Mouse (Mus musculus): Measurements from ENCODE around the gene Dr1.
"Not testable (repeated sequence)": the region's sequence is repeated elsewhere in the genome, so short reads cannot be mapped to it uniquely, and the experiment has no call there.

Gene Dr1

DNA sequence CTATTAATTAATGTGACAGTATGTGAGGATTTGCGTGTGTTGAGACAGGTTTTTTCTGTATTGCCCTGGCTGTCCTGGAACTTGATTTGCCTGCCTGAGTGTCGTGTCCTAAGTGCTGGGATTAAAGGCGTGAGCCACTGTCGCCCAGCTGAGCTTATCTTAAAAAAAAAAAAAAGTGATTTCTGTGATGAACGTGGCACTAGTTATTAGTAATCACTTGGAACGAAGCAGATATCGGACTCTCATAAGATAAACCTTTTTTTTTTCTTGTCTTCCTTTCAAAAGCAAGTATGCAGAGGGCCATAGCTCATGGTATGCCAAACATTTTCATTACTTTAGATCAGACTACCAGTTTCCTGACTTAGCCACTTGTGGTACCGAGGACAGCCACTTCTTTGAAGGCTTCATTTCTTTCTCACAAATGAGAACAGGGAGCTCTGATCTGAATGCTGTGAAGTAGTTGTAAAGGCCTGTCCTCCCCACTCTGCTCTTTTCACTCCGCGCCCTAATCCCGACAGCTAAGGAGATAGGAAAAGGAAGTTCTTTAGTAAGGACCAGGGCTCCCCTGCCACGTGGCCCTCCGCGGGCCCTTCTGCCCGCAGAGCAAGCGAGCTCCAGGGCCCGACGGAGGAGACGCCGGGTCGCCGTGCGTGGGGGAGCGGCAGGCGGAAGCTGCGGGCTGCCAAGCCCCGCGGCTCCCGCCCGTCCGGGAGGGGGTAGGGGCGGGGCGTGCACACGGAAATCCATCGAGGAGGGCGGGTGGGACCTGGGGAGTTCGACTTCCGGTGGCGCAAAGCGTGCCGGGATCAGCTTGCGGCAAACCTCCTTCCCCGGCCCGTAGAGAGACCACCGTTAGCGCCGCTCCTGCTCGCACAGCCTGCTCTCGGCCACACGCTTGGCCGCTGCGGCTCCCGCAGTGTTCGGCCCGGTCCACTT lies at the start of gene Dr1:
Gene Dr1 (plus strand): TSS at position 771 of the 936 bp plus-strand sequence.
- peak; percentile 81 to 82 for DNase-seq (ENCODE audit: low spot score in 2 of 2)

DNA sequence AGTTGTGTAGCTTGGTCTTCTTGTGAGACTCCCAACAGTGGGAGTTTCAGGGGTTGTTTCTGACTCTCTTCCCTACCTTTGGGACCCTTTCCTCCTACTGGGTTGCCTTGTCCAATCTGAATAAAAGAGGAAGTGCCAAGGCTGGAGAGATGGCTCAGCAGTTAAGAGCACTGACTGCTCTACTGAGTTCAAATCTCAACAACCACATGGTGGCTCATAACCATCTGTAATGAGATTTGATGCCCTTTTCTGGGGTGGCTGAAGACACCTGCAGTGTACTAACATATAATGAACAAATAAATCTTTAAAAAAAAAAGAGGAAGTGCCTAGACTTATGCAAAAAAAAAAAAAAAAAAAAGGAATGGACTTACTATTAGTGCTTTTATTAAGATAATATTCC lies 44.6 kb upstream of the Dr1 start:
- no peak for DNase-seq (ENCODE audit: low spot score in 2 of 2)

DNA sequence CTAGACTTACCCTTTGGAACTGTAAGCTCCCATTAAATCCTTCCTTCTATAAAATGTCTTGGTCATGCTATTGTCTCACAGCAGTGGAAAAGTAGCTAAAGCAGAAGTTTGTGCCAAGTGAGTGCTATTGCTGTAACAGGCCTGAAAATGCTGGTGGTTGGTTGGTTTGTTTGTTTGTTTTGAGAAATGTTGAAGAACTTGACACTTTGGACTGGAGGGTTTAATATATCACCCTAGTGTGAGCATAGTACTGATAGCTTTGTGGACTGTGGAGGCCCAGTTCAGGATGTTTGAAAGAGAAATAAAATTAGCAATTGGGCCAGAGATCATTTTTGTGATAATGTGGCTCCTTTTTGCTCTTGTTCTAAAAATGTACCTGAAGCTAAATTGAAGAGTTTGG lies 42.5 kb upstream of the Dr1 start:
- DNase-seq (ENCODE audit: low spot score in 2 of 2) = no peak

DNA sequence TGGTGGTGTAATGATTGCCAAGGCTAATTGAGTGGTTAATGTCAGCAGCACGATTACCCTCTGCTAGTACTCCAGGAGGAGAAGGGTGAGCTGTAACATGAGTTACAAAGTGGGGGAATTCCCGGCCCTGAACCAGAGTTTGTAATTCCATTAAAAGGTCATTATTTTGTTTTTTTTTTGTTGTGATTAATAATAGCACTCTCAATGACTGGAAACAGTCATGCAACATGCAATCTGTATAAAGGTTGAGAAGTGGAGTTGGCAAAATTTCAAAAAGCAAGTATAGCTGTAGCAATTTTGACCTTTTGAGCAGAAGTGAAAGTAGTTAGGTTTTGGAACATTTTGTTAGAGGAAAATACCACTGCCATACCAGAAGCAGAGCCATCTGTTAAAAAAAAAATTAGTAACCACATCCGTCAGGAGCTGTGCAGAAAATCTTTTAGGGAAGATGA lies 22.4 kb upstream of the Dr1 start:
- no peak for DNase-seq (ENCODE audit: low spot score in 2 of 2)

DNA sequence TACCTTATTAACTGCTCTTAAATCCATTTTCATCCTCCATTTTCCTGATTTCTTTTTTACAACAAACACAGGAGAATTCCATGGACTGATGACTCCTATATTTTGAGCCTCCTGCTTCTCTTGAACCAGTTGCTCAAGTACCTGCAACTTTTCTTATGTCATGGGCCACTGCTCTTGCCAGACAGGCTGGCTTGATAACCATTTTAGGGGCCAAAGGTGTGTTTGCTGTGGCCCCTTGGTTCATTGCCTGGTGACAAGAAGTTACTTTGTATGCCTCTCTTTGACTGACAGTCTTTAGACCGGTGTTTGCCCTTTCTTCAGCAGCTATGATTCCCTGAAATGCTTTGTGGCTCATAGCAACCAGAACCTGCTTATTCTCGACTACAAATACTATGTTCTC lies 18.7 kb upstream of the Dr1 start:
- DNase-seq (ENCODE audit: low spot score in 2 of 2) = no peak

DNA sequence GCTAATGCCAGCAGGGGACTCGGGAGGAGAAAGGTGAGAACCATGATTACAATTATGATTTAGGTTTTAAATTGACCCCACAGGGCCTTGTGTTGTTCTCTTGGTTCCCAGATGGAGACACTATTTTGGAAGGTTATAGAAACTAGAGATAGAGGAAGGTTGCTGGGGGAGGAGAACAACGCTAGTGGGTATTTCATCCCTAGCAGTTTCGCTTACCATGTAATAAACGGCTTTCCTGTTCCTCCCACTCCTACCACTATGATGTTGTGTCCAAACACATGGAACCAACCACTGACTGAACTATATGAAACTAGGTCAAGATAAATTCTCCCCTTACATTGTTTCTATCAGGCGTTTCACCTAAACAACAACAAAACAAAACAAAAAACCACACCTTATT lies 13.4 kb upstream of the Dr1 start:
- no peak for DNase-seq (ENCODE audit: low spot score in 2 of 2)

DNA sequence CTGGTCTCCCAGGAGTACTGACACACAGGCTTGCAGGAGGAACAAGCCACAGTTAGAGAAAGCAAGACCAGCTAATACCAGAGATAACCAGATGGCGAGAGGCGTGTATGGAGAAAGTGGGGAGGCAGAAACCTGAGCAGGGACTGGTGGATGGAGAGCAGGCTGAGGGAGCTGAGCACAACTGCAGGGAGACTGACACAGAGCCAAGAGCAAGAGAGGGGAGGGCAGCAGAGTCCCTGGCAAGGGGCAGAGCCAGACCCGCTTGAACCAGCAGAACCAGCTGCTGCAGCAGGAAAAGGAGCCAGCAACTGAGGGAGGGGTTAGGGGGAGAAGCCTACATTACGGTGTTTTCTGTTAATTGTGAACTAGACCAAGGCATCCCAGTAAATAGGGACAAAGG lies 6.0 kb upstream of the Dr1 start:
- DNase-seq (ENCODE audit: low spot score in 2 of 2) = peak in 1 of 2 experiments; percentile 11

DNA sequence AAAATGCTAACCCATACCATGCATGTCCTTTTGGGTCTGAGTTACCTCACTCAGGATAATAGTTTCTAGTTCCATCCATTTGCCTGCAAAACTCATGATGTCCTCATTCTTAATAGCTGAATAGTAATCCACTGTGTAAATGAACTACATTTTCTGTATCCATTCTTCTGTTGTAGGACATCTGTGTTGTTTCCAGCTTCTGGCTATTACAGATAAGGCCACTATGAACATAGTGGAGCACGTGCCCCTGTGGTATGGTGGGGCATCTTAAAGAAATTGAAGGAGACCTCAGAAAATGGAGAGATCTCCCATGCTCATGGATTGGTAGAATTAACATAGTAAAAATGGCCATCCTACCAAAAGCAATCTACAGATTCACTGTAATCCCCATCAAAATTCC lies 4.9 kb upstream of the Dr1 start:
- DNase-seq (ENCODE audit: low spot score in 2 of 2) = not testable (repeated sequence)

DNA sequence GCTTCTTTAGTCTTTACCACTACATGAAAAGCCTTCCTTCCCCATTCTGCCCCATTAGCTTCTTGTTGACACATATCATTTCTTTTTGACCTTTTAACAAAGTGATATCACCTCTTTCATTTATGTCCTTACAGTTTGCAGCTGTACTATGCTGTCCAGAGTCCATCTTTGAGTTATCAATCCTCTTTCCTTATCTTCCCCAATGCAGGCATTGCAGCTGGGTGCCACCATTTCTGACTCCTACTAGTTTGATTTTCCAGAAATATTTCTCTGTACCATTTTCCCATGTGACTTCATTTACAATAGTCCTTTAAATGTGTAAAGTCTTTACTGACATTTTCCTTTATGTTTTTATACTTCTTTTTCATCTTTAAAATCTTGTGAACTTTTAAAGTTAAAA lies 1.7 kb upstream of the Dr1 start:
- DNase-seq (ENCODE audit: low spot score in 2 of 2) = no peak

DNA sequence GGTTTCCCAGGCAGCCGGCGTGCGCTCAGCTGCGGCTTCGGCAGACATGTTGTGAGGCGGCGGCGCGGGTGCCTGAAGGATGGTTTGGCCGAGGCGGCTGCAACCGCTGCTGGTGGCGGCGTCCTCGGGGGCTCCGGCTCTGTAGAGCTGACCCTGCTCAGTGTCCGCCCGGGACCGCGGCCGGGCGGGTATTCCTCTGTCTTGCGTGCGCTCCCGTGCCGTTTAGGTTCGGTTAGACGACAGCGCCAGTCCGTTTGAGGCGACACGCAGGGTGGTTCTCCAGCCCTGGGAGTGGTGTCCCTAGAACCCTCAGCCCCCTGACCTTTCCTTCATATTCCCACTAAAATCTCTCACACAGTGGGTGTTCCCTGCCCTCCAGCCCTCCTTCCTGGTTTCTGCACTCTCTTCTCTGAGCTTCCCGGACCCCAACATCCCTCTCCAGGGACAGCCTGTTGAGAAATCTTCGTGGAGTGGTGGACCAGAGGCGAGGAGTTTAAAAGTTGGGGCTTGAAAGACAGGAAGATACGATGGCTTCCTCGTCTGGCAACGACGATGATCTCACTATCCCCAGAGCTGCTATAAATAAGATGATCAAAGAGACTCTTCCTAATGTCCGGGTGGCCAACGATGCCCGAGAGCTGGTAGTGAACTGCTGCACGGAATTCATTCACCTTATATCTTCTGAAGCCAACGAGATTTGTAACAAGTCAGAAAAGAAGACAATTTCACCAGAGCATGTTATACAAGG lies 540 bp downstream of the Dr1 start:
- DNase-seq (ENCODE audit: low spot score in 2 of 2) = no peak

DNA sequence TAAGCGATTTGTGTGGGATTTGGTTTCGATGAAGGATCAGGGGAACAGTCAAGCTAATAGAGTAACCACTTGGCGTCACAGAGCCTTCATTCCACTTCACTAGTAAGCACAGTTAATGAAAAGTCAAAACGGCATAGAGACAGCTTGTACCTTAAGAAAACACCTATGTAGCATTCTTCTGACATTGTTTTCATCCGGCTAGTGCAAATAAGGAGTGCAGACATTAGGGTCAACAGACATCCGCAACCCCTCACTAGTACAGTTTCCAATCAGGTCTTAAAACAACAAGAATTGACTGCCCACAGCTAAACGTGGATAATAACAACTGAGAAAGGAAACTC lies 1.1 kb downstream of the Dr1 start:
- DNase-seq (ENCODE audit: low spot score in 2 of 2) = no peak

DNA sequence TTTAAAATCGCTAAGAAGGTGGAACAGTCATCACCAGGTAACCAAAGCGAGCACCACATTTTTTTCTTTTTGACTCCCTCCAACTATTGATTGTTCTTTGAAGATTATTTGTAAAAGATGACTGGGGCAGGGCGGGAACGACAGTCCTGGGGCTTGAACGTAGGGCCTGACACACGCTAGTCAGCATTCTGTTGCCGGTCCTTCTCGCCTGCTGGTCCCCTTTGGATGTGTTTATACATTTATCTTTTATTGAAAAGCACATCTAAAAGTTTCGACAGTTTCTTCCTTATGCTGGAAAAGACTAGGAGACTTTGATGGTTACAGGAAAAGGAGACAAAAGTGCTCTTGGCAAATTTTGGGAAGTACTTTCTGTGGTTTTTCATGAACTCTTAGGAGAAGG lies 1.7 kb downstream of the Dr1 start:
- DNase-seq (ENCODE audit: low spot score in 2 of 2) = no peak

DNA sequence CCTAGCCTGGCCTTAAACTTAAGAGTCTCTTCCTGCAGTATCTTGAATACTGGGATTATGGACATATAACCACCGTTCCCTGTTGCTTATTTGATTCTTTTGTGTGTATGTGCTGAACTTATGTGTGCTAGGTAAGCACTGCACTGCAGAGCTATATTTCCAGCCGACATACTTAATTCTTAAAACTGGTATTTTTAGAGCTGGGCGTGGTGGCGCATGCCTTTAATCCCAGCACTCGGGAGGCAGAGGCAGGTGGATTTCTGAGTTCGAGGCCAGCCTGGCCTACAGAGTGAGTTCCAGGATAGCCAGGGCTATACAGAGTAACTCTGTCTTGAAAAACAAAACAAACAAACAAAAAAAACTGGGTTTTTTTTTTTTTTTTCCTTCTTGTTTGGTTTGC lies 2.6 kb downstream of the Dr1 start:
- DNase-seq (ENCODE audit: low spot score in 2 of 2) = not testable (repeated sequence)

DNA sequence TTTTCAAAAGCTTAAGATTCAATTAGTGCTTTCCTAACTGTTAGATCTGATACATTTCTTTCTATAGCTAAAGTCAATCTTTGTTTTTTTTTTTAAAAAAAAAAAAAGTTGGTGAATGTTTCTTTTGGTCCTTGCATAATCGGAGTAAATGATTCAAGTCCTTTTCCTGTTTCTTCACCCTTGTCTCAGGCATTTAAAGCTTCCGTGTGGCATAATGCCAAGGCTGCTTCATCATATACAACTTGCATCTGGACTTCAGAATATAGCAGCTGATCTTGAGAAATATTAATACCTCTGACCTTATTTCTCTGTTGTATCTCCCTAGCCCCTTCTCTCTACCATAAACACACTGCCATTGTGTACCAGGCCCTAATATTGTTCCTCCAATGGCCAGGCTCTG lies 18.3 kb downstream of the Dr1 start:
- DNase-seq (ENCODE audit: low spot score in 2 of 2) = no peak

DNA sequence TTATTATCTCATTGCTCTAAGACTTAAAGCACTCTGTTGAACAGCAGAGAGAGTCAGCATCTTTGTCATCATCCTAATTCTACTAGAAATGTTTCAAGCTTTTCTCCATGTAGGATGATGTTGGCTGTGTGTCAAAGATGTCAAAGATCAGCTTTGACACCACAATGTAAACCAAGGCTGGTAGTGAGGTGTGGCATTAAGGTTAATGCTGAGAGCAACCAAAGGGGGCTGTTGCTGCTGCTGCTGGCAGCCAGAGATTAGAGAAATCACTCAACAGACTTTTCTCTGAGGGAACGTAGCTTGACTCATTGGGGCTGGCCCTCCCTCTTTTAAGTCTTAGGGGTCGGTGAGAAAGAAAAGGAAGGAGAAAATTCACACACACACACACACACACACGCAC lies 32.9 kb downstream of the Dr1 start:
- DNase-seq (ENCODE audit: low spot score in 2 of 2) = no peak

DNA sequence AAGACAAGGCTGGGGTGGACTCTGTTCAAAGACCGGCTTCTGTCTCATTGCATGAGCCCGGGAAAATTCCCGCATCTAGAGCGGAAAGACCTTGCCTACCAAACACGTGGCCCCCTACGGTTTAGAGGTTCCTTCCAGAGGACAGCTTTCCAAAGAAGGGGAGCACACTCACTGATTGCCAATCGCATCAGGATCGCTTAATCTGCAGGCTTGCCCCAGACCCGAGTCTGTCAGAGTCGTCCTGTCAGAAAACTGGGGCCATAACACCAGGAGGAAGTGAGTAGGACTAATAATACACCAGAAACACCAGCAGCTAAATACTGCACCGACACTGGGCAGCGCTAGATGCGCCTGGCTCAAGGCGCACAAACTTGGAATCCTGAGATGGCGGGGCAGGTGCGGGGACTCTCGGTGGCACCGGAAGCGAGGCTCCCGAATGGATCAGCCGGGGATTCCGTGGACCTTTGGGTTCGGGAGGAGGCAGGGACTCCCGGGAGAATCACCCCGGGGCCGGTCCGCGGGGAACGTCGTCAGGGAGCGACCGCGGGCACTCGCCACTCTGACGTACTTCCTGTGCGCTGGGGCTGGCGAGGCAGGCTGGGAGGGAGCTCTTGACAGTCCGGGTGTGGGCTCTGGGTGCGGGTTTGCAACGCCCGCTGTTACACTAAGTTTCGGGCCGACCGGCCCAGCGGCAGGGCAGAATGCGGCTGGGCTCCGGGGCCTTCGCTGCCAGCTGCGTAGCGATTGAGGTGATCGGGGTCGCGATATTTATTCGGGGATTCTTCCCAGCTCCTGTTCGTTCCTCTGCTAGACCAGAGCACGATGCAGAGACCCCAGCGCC lies 43.7 kb downstream of the Dr1 start, which contains the start of gene Pigg:
Gene Pigg (plus strand): TSS at position 386 of the 841 bp plus-strand sequence.
- peak; percentile 90 for DNase-seq (ENCODE audit: low spot score in 2 of 2)

DNA sequence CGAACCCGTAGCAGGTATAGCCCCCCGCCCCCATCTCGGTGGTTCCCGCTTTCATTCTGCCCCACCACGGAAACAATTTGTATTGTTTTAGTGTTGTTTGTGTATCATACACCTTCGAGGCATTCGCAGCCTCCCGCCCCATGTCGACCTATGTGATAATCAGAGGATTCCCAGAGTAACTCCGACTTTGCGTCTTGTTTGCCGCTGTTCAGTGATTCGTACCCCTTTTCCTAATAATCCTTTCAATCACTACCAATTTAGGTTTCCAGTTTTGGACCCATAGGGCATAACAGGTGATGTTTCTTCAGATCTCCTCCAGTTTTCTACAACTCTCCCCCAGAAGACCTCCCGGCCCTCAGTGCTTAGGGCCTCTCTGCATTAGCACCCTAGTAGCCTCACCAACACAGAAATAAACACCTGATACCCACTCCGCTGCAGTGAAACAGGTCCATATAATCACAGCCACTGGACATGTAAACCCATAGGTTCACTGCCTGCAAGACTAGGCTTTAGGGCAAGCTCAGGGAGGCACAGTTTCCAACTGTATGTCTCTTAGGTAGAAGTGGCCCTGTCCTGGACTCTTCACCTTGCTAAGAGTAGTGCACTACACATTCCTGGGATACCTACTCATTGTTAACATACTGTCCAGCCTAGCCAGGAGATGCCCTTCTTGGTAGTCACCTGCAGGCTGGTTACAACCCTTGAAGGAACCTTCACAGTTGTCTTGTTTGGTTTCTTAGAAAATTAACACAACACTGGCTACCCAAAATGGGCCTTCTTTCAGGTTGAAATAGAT lies 44.6 kb downstream of the Dr1 start:
- no peak for DNase-seq (ENCODE audit: low spot score in 2 of 2)
